Mouse (Mus musculus): ENCODE data around the gene Cd3g.

Gene Cd3g

DNA sequence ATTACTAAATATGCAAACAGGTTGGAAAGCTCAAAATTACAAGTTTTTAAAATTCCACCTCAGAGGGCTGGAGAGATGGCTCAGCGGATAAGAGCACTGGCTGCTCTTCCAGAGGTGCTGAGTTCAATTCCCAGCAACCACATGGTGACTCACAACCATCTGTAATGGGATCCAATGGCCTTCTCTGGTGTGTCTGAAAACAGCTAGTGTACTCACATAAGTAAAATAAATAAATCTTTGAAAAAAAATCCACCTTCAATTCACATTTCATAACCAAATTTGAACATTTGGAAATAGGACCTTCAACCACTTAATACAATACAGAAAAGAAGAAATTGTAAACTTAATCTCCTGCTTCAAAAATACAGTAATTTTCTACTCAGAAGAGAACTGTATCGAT is 60.6 kb downstream of the Cd3g start:
- DNase-seq (ENCODE audit: low spot score in 2 of 2), result no peak
